Mouse (Mus musculus): ENCODE data around the gene Entpd1. TPM values are rescaled to one million over a fixed set of nuclear protein-coding genes. Genes with fewer than 3 reads are reported as not detected.
"Not testable (repeated sequence)": the region's sequence is repeated elsewhere in the genome, so short reads cannot be mapped to it uniquely, and the experiment has no call there.

Gene Entpd1
- polyA plus RNA-seq, 1 experiment from 2014 or later = 9.1 TPM

GRCm38 (mm10) chr19:40589530-40589880 is 22.7 kb upstream of the Entpd1 start:
- no peak for ATAC-seq (ENCODE audit: low FRiP score)
- peak overlapping the region; percentile 83 for H3K27ac ChIP-seq
- H3K9me3 ChIP-seq = no peaks in the 10 kb centered on the region
- H3K4me2 ChIP-seq = peak overlapping the region; percentile 84
- H3K4me3 ChIP-seq = peak overlapping the region; percentile 89
- H3K36me3 ChIP-seq = peaks cover 13% of the 10 kb centered on the region; the same call in 1 of the 2 replicates
- peaks cover 21% of the 10 kb centered on the region for H3K4me1 ChIP-seq (replicated peaks)
- WGBS = under 1% methylated on average over 10 of the region's 10 CpGs
- peak overlapping the region; percentile 90 for H3K9ac ChIP-seq
- no peaks in the 10 kb centered on the region for H3K27me3 ChIP-seq

GRCm38 (mm10) chr19:40595231-40595630 is 16.9 kb upstream of the Entpd1 start:
- 95% methylated on average over 3 of the region's 3 CpGs for WGBS
- Histone ChIP-seq H3K27me3 (no peaks in the 10 kb centered on the region), H3K36me3 (peaks cover 37% of the 10 kb centered on the region), H3K4me2 (no peak overlapping the region), H3K9ac (no peak overlapping the region), H3K9me3 (no peaks in the 10 kb centered on the region), H3K4me1 (replicated peaks) (no peaks in the 10 kb centered on the region), H3K27ac (no peak overlapping the region), H3K4me3 (no peak overlapping the region)
- ATAC-seq (ENCODE audit: low FRiP score) = no peak

- no peak overlapping the region for H3K9ac ChIP-seq
- no peak overlapping the region for H3K4me2 ChIP-seq
Measured at GRCm38 (mm10) chr19:40595831-40596230, 16.3 kb upstream of the Entpd1 start.

GRCm38 (mm10) chr19:40600846-40601245 is 11.3 kb upstream of the Entpd1 start:
- not testable (repeated sequence) for H3K9me3 ChIP-seq; H3K4me3 ChIP-seq; H3K27ac ChIP-seq; H3K9ac ChIP-seq; ATAC-seq (ENCODE audit: low FRiP score); H3K4me2 ChIP-seq; H3K27me3 ChIP-seq; H3K4me1 ChIP-seq (replicated peaks)
- peaks cover 46% of the 10 kb centered on the region for H3K36me3 ChIP-seq
- 94% methylated on average over 5 of the region's 5 CpGs for WGBS

More at GRCm38 (mm10) chr19:40595831-40596230, 16.3 kb upstream of the Entpd1 start:
- ATAC-seq (ENCODE audit: low FRiP score) = no peak
- no peaks in the 10 kb centered on the region for H3K9me3 ChIP-seq
- no peaks in the 10 kb centered on the region for H3K27me3 ChIP-seq
- 91% methylated on average over 8 of the region's 8 CpGs for WGBS
- no peak overlapping the region for H3K27ac ChIP-seq
- H3K36me3 ChIP-seq = peaks cover 41% of the 10 kb centered on the region
- H3K4me3 ChIP-seq = no peak overlapping the region
- no peaks in the 10 kb centered on the region for H3K4me1 ChIP-seq (replicated peaks)

GRCm38 (mm10) chr19:40601870-40602269 is 10.3 kb upstream of the Entpd1 start:
- Histone ChIP-seq H3K4me1 (replicated peaks) (no peaks in the 10 kb centered on the region), H3K27me3 (no peaks in the 10 kb centered on the region), H3K4me3 (no peak overlapping the region), H3K36me3 (peaks cover 50% of the 10 kb centered on the region), H3K4me2 (no peak overlapping the region), H3K9ac (no peak overlapping the region), H3K27ac (no peak overlapping the region), H3K9me3 (no peaks in the 10 kb centered on the region)
- no peak for ATAC-seq (ENCODE audit: low FRiP score)
- WGBS = 94% methylated on average over 3 of the region's 3 CpGs

GRCm38 (mm10) chr19:40605189-40605588 is 7.0 kb upstream of the Entpd1 start:
- H3K27ac ChIP-seq = no peak overlapping the region
- no peak overlapping the region for H3K4me2 ChIP-seq
- WGBS = 93% methylated on average over 9 of the region's 9 CpGs
- no peaks in the 10 kb centered on the region for H3K4me1 ChIP-seq (replicated peaks)
- H3K9me3 ChIP-seq = no peaks in the 10 kb centered on the region
- no peak overlapping the region for H3K9ac ChIP-seq
- H3K27me3 ChIP-seq = no peaks in the 10 kb centered on the region
- no peak overlapping the region for H3K4me3 ChIP-seq
- H3K36me3 ChIP-seq = peaks cover 63% of the 10 kb centered on the region
- no peak for ATAC-seq (ENCODE audit: low FRiP score)

GRCm38 (mm10) chr19:40607676-40608075 is 4.5 kb upstream of the Entpd1 start:
- Histone ChIP-seq H3K27ac (no peak overlapping the region), H3K4me3 (no peak overlapping the region), H3K36me3 (peaks cover 51% of the 10 kb centered on the region), H3K27me3 (no peaks in the 10 kb centered on the region), H3K9ac (no peak overlapping the region), H3K4me1 (replicated peaks) (peaks cover 11% of the 10 kb centered on the region), H3K9me3 (no peaks in the 10 kb centered on the region), H3K4me2 (no peak overlapping the region)
- 91% methylated on average over 6 of the region's 6 CpGs for WGBS
- ATAC-seq (ENCODE audit: low FRiP score) = no peak

- Histone ChIP-seq H3K27me3 (no peaks in the 10 kb centered on the region), H3K4me3 (no peak overlapping the region), H3K36me3 (no peaks in the 10 kb centered on the region), H3K4me2 (no peak overlapping the region), H3K9me3 (no peaks in the 10 kb centered on the region), H3K4me1 (replicated peaks) (peaks cover 11% of the 10 kb centered on the region), H3K9ac (no peak overlapping the region), H3K27ac (no peak overlapping the region)
- 84% methylated on average over 7 of the region's 7 CpGs for WGBS
- ATAC-seq (ENCODE audit: low FRiP score) = no peak
Measured at GRCm38 (mm10) chr19:40614811-40615210, 2.6 kb downstream of the Entpd1 start.

GRCm38 (mm10) chr19:40616021-40616420 is 3.9 kb downstream of the Entpd1 start:
- H3K4me2 ChIP-seq = no peak overlapping the region
- H3K27me3 ChIP-seq = no peaks in the 10 kb centered on the region
- H3K9me3 ChIP-seq = no peaks in the 10 kb centered on the region
- no peak overlapping the region for H3K4me3 ChIP-seq
- no peak overlapping the region for H3K9ac ChIP-seq
- H3K36me3 ChIP-seq = no peaks in the 10 kb centered on the region
- WGBS = 88% methylated on average over 7 of the region's 7 CpGs
- peaks cover 6% of the 10 kb centered on the region for H3K4me1 ChIP-seq (replicated peaks)
- no peak overlapping the region for H3K27ac ChIP-seq
- no peak for ATAC-seq (ENCODE audit: low FRiP score)

GRCm38 (mm10) chr19:40621616-40622015 is 9.4 kb downstream of the Entpd1 start:
- not testable (repeated sequence) for H3K36me3 ChIP-seq; H3K4me1 ChIP-seq (replicated peaks); H3K4me2 ChIP-seq; H3K27me3 ChIP-seq; H3K4me3 ChIP-seq; ATAC-seq (ENCODE audit: low FRiP score); H3K9me3 ChIP-seq; H3K9ac ChIP-seq; H3K27ac ChIP-seq
- 63% methylated on average over 16 of the region's 26 CpGs for WGBS

- H3K9me3 ChIP-seq = no peaks in the 10 kb centered on the region
- H3K36me3 ChIP-seq = no peaks in the 10 kb centered on the region
- no peak overlapping the region for H3K4me3 ChIP-seq
- no peak overlapping the region for H3K27ac ChIP-seq
- WGBS = 76% methylated on average over 12 of the region's 12 CpGs
- no peak for ATAC-seq (ENCODE audit: low FRiP score)
- no peaks in the 10 kb centered on the region for H3K27me3 ChIP-seq
- no peak overlapping the region for H3K4me2 ChIP-seq
- H3K9ac ChIP-seq = no peak overlapping the region
- no peaks in the 10 kb centered on the region for H3K4me1 ChIP-seq (replicated peaks)
Measured at GRCm38 (mm10) chr19:40625935-40626334, 13.8 kb downstream of the Entpd1 start.

- no peaks in the 10 kb centered on the region for H3K27me3 ChIP-seq
- ATAC-seq (ENCODE audit: low FRiP score) = no peak
- H3K4me1 ChIP-seq (replicated peaks) = no peaks in the 10 kb centered on the region
Measured at GRCm38 (mm10) chr19:40628950-40629349, 16.8 kb downstream of the Entpd1 start.

GRCm38 (mm10) chr19:40630096-40630495 is 17.9 kb downstream of the Entpd1 start:
- no peaks in the 10 kb centered on the region for H3K4me1 ChIP-seq (replicated peaks)
- H3K4me2 ChIP-seq = no peak overlapping the region
- no peak overlapping the region for H3K4me3 ChIP-seq
- H3K27me3 ChIP-seq = no peaks in the 10 kb centered on the region
- 85% methylated on average over 3 of the region's 3 CpGs for WGBS
- no peak overlapping the region for H3K9ac ChIP-seq
- no peaks in the 10 kb centered on the region; the same call in 1 of the 2 replicates for H3K9me3 ChIP-seq
- no peaks in the 10 kb centered on the region; the same call in 1 of the 2 replicates for H3K36me3 ChIP-seq
- H3K27ac ChIP-seq = no peak overlapping the region
- no peak for ATAC-seq (ENCODE audit: low FRiP score)

More at GRCm38 (mm10) chr19:40628950-40629349, 16.8 kb downstream of the Entpd1 start:
- Histone ChIP-seq H3K36me3 (no peaks in the 10 kb centered on the region; the same call in 1 of the 2 replicates), H3K27ac (no peak overlapping the region), H3K4me3 (no peak overlapping the region), H3K9me3 (no peaks in the 10 kb centered on the region), H3K9ac (no peak overlapping the region), H3K4me2 (no peak overlapping the region)

All from hindbrain, embryonic 13.5 days (tissue).